Mouse (Mus musculus): ENCODE measurements around the gene Psmd14. TPM values are rescaled to one million over a fixed set of nuclear protein-coding genes. Genes with fewer than 3 reads are reported as not detected.
A peak's percentile ranks its signal among the peaks of the same experiment; 100 is the strongest.

Psmd14 gene
- 189 and 190 TPM in 2 replicates for polyA plus RNA-seq (2015; fragmentation: Nextera tagmentation; extraction: Ambion mirVana)

DNA sequence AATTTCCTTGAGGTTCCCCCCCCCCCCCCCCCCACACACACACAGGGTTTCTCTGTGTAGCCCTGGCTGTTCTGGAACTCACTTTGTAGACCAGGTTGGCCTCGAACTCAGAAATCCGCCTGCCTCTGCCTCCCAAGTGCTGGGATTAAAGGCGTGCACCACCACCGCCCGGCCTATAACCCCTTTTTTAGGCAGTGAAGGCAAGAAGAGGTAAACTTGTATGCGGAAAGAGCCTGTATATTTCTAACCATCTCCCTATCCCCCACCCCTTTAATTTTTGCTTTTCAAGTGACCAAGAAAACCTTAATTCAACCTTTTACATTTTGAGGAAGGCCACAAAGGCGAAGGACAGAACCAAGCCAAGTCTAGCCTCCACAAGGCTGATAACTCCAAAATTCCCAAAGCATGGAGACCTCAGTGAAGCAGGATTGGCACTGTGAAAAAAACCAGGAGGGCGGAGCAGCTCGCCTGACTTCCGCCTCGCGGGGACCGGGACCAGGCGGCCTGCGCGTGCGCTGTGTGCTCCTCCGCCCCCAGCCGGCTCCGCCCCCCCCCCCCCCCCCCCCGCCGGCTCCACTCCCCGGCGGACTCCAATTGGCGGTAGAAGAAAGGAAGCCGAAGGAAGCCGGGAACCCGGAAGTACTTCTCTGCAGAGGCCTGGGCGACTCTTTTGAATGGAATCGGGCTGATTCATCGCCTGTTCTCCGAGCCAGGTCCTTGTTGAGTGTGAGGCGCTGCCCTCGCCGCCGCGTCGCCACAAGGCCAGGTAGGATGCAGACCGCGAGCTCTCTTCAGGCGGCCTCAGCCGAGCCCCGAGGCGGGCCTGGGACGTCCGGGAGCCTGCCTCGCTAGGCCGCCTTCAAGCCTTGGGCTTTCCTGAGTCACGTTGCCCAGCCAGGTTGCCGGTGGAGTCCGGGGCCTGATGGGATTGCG is at the start of gene Psmd14:
Psmd14 (plus strand) TSS at position 587 of the 933 bp plus-strand sequence.
- Histone ChIP-seq H3K4me1 (peaks cover 15% of the 10 kb centered on the region), H3K36me3 (no peaks in the 10 kb centered on the region), H3K27me3 (replicated peaks) (no peaks in the 10 kb centered on the region), H3K9ac (replicated peaks) (peak within 1 kb of the TSS; percentile 93), H3K9me3 (replicated peaks) (no peaks in the 10 kb centered on the region), H3K27ac (replicated peaks) (peak within 1 kb of the TSS; percentile 88), H3K4me2 (peak within 1 kb of the TSS; percentile 79), H3K4me3 (replicated peaks) (peak within 1 kb of the TSS; percentile 78)
- peak; percentile 98 for ATAC-seq (ENCODE audit: low FRiP score)
- WGBS: 4% methylated on average over 50 of the region's 52 CpGs

DNA sequence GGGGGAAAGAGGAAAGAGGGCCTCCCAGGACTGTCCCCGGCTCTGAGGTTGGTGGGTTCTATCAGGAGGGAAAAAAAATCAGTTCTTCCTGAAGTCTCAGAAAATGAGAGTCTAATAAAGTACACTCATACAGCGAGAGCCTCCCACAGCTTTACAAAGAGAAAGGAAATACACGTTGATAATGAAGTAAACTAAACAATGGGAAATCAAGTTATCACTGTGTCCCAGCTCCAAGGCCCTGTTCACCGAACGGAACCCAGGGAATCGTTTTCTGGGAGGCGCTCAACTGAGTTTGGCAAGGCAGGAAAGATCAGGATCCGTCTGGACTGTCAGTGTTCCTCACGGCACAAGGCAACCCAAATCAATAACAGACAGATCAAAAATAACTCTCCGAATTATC is 48.7 kb upstream of the Psmd14 start:
- ATAC-seq (ENCODE audit: low FRiP score): no peak
- Histone ChIP-seq H3K27ac (replicated peaks) (no peak overlapping the region), H3K36me3 (no peaks in the 10 kb centered on the region), H3K9ac (replicated peaks) (no peak overlapping the region), H3K4me2 (no peak overlapping the region), H3K9me3 (replicated peaks) (no peaks in the 10 kb centered on the region), H3K4me3 (replicated peaks) (no peak overlapping the region), H3K27me3 (replicated peaks) (no peaks in the 10 kb centered on the region), H3K4me1 (no peaks in the 10 kb centered on the region)
- 76% methylated on average over 10 of the region's 10 CpGs for WGBS

DNA sequence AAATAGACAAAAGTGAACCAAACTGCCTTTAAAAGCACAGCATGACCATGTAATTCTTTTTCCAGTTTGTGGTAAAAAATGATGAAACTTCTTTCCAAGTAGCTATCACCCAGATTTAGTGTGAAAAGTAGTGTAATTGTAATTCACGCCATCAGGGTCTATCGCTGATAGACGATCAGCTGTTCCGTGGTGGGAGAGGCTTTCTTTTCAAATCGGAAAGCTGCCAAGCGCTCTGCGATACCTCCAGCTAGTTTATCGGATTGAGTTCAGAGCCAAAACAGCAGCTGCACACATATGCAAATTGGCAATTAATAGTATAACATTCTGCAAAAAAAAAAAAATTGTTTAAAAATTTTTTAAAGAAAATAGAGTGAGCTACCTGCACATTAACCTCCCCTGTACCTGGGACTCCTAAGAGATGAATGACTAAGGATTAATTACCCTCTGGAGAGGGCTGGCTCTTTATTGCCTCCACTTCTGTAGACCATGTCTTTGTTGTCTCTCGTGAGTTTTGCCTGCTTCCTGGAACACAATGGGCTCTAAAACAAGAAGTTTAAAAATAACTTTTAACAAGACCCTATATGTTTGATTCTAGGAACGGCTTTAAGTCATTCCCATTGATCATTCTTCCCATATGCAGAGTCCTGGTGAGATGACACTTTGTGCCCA is 47.8 kb upstream of the Psmd14 start:
- Histone ChIP-seq H3K4me3 (replicated peaks) (no peak overlapping the region), H3K4me2 (peak overlapping the region; percentile 34), H3K27me3 (replicated peaks) (no peaks in the 10 kb centered on the region), H3K9ac (replicated peaks) (no peak overlapping the region), H3K9me3 (replicated peaks) (no peaks in the 10 kb centered on the region), H3K4me1 (no peaks in the 10 kb centered on the region), H3K27ac (replicated peaks) (no peak overlapping the region), H3K36me3 (no peaks in the 10 kb centered on the region)
- 32% methylated on average over 10 of the region's 10 CpGs for WGBS
- ATAC-seq (ENCODE audit: low FRiP score): no peak

DNA sequence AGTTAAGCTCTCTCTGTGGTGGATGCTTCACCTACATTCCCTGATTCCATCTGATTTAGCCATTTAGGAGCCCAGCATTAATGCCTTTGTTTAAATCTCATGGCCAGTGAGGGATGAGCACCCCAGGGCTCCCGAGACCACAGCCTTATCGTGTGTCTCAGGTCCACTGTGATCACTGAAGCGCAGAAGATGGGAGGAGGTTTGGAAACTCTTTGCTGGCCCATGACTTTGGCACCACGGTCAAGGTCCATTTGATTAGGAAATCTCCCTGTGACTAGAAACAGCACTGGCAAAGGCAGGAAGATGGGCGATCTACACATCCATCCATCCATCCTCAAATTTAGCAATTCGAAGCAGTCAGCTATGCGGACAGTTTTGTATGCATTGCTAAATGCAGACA is 44.1 kb upstream of the Psmd14 start:
- WGBS: 84% methylated on average over 7 of the region's 7 CpGs

DNA sequence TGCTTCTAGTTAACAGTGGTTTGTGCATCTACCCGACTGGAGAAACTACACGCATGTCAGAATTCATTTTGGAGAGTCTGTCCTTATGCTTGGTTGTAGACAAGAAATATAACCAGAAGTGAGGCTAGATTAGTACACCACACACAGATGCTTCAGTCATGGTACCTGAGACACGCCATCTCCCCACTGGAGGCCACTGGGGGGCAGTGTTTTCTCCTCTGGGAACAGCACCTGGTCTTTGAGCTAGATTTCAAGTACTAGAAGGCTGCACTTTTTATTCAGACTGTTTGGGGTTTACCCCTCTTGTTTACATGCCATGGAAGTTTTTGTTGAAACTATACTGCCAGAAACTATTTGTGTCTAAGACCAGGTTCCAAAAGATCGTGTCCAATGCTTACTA is 43.2 kb upstream of the Psmd14 start:
- no peaks in the 10 kb centered on the region for H3K9me3 ChIP-seq (replicated peaks)
- H3K4me3 ChIP-seq (replicated peaks): no peak overlapping the region
- no peak overlapping the region for H3K4me2 ChIP-seq
- H3K4me1 ChIP-seq: no peaks in the 10 kb centered on the region
- no peaks in the 10 kb centered on the region for H3K36me3 ChIP-seq
- no peak overlapping the region for H3K27ac ChIP-seq (replicated peaks)
- no peaks in the 10 kb centered on the region for H3K27me3 ChIP-seq (replicated peaks)
- ATAC-seq (ENCODE audit: low FRiP score): no peak
- H3K9ac ChIP-seq (replicated peaks): no peak overlapping the region
- WGBS: 28% methylated on average over 4 of the region's 4 CpGs

More for the DNA sequence above, 44.1 kb upstream of the Psmd14 start:
- H3K36me3 ChIP-seq: no peaks in the 10 kb centered on the region
- no peak overlapping the region for H3K4me2 ChIP-seq
- no peak overlapping the region for H3K4me3 ChIP-seq (replicated peaks)
- no peak for ATAC-seq (ENCODE audit: low FRiP score)
- H3K27me3 ChIP-seq (replicated peaks): no peaks in the 10 kb centered on the region
- no peak overlapping the region for H3K9ac ChIP-seq (replicated peaks)
- no peaks in the 10 kb centered on the region for H3K4me1 ChIP-seq
- H3K27ac ChIP-seq (replicated peaks): no peak overlapping the region
- H3K9me3 ChIP-seq (replicated peaks): no peaks in the 10 kb centered on the region

DNA sequence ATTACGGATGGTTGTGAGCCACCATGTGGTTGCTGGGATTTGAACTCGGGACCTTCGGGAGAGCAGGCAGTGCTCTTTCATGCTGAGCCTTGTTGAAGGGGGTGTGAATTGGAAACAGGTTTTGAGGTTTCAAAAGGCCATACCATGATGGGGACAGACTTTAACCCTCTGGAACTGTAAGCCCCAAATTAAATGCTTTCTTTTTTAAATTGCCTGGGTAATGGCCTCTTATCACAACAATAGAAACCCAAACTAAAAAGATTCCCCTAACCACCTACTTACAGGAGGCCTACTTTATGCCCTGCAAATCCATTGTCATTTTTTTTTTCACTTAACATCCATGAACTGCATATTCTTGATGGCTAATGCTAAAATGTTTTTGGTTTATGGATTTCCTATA is 36.9 kb upstream of the Psmd14 start:
- H3K27ac ChIP-seq (replicated peaks): no peak overlapping the region
- no peaks in the 10 kb centered on the region for H3K36me3 ChIP-seq
- no peak overlapping the region for H3K9ac ChIP-seq (replicated peaks)
- H3K4me2 ChIP-seq: no peak overlapping the region
- H3K4me1 ChIP-seq: no peaks in the 10 kb centered on the region
- ATAC-seq (ENCODE audit: low FRiP score): no peak
- H3K4me3 ChIP-seq (replicated peaks): no peak overlapping the region
- no peaks in the 10 kb centered on the region for H3K27me3 ChIP-seq (replicated peaks)
- 94% methylated on average over 3 of the region's 3 CpGs for WGBS
- H3K9me3 ChIP-seq (replicated peaks): no peaks in the 10 kb centered on the region

DNA sequence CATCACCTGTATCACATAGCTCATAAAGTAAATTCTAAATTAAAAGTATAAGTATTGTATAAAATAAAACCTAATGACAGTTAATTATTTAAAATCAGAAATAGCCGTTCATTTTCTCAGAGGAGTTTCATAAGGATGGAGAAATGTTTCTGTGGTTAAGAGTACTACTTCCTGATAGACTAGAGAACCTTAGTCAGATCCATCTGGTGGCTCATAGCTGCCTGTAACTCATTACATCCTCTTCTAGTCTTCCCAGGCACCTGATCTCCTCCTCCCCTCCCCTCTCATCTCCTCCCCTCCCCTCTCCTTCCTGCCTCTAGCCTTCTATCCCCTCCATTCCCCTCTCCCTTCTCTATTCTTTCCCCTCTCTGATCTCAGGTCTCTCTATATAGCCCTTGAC is 29.9 kb upstream of the Psmd14 start:
- H3K4me1 ChIP-seq: no peaks in the 10 kb centered on the region
- WGBS: 92% methylated on average over 1 of the region's 1 CpGs
- H3K9ac ChIP-seq (replicated peaks): no peak overlapping the region
- H3K36me3 ChIP-seq: no peaks in the 10 kb centered on the region
- ATAC-seq (ENCODE audit: low FRiP score): no peak
- H3K4me2 ChIP-seq: no peak overlapping the region
- no peak overlapping the region for H3K4me3 ChIP-seq (replicated peaks)
- H3K27ac ChIP-seq (replicated peaks): no peak overlapping the region
- no peaks in the 10 kb centered on the region for H3K27me3 ChIP-seq (replicated peaks)
- no peaks in the 10 kb centered on the region for H3K9me3 ChIP-seq (replicated peaks)

DNA sequence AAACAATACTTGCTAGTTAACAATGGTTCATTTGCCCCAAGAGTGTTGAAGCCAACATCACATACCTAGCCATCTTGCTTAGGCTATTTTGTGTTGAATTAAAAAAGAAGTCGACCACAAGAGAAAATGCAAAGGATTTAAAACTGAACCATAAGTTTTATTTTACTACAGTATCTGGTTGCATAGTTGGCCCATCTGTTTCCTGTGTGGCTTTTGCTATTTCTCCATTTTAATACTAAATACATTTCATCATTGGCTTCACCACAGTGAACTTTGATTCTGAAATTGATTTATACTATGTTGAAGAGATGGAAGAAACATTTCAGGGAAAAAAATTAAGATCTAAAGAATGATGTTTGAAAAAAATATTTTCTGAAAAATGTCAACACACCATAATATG is 25.0 kb upstream of the Psmd14 start:
- Histone ChIP-seq H3K27me3 (replicated peaks) (no peaks in the 10 kb centered on the region), H3K9me3 (replicated peaks) (no peaks in the 10 kb centered on the region), H3K27ac (replicated peaks) (no peak overlapping the region), H3K36me3 (no peaks in the 10 kb centered on the region), H3K4me2 (no peak overlapping the region), H3K4me3 (replicated peaks) (no peak overlapping the region), H3K9ac (replicated peaks) (no peak overlapping the region), H3K4me1 (no peaks in the 10 kb centered on the region)
- ATAC-seq (ENCODE audit: low FRiP score): no peak
- 88% methylated on average over 1 of the region's 1 CpGs for WGBS

DNA sequence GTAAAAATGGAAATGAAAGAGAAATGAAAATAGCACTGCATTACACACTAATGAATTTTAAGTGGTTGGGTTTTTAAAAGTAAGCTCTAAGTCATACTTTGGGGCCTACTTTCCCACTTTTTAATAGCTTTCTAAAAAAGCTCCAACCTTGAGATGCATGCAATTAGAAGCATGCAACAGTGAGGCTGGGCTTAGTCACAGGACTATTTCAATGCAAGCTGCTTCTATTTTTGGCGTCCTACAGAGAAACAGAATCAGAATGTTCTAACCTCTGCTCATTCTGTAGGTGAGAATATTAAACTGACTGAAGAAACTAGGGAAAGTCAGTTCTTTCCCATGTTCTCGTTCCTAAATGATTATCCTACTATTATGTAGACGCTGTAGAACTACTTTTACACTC is 22.4 kb upstream of the Psmd14 start:
- whole genome bisulfite sequencing: 89% methylated on average over 3 of the region's 3 CpGs
- H3K27me3 ChIP-seq (replicated peaks): no peaks in the 10 kb centered on the region
- H3K27ac ChIP-seq (replicated peaks): no peak overlapping the region
- no peaks in the 10 kb centered on the region for H3K36me3 ChIP-seq
- H3K4me2 ChIP-seq: no peak overlapping the region
- H3K9me3 ChIP-seq (replicated peaks): no peaks in the 10 kb centered on the region
- no peak overlapping the region for H3K4me3 ChIP-seq (replicated peaks)
- no peak for ATAC-seq (ENCODE audit: low FRiP score)
- no peak overlapping the region for H3K9ac ChIP-seq (replicated peaks)
- no peaks in the 10 kb centered on the region for H3K4me1 ChIP-seq

DNA sequence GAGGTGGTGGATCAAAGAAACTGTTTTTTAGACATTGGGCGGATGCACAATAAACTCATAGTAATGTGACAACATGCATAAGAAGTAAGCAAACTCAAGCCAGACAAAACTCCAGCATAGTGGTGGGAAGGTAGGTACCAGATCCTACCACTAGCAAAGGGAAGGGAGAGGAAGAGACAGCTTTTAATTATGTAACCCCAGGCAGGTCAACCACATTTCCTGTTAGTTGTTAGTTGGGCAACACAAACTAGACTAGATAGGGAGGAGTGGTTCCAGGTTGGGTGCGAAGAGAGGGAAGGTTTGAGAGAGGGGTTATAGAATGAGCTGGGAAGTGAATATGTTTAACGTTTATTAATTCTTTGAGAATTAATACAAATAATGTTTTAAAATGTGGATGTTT is 1.9 kb upstream of the Psmd14 start:
- Histone ChIP-seq H3K27me3 (replicated peaks) (no peaks in the 10 kb centered on the region), H3K4me3 (replicated peaks) (no peak overlapping the region), H3K9me3 (replicated peaks) (no peaks in the 10 kb centered on the region), H3K36me3 (no peaks in the 10 kb centered on the region), H3K9ac (replicated peaks) (no peak overlapping the region), H3K4me2 (no peak overlapping the region), H3K27ac (replicated peaks) (no peak overlapping the region), H3K4me1 (peaks cover 15% of the 10 kb centered on the region)
- 95% methylated on average over 3 of the region's 3 CpGs for WGBS
- no peak for ATAC-seq (ENCODE audit: low FRiP score)

DNA sequence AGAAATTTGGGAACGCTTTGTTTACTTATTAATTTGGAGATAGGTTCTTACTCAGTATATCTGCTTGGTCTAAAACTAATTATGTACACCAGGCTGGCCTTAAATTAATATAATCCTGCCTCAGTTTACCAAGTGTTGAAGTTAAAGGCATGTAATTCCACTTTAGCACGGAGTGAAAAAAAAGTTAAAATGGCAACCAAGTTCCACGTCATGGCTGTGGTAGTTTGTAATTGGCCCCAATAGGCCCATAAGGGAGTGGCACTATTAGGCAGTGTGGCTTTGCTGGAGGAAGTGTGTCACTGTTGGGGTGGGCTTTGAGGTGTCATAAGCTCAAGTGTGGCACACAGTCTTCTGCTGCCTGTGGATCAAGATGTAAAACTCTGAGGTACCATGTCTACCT is 1.0 kb downstream of the Psmd14 start:
- peak overlapping the region; percentile 79 for H3K4me2 ChIP-seq
- no peaks in the 10 kb centered on the region for H3K9me3 ChIP-seq (replicated peaks)
- 41% methylated on average over 3 of the region's 3 CpGs for WGBS
- H3K27me3 ChIP-seq (replicated peaks): no peaks in the 10 kb centered on the region
- H3K36me3 ChIP-seq: no peaks in the 10 kb centered on the region
- peak overlapping the region; percentile 78 for H3K4me3 ChIP-seq (replicated peaks)
- ATAC-seq (ENCODE audit: low FRiP score): no peak
- H3K27ac ChIP-seq (replicated peaks): no peak overlapping the region
- H3K9ac ChIP-seq (replicated peaks): peak overlapping the region; percentile 93
- peaks cover 15% of the 10 kb centered on the region for H3K4me1 ChIP-seq

DNA sequence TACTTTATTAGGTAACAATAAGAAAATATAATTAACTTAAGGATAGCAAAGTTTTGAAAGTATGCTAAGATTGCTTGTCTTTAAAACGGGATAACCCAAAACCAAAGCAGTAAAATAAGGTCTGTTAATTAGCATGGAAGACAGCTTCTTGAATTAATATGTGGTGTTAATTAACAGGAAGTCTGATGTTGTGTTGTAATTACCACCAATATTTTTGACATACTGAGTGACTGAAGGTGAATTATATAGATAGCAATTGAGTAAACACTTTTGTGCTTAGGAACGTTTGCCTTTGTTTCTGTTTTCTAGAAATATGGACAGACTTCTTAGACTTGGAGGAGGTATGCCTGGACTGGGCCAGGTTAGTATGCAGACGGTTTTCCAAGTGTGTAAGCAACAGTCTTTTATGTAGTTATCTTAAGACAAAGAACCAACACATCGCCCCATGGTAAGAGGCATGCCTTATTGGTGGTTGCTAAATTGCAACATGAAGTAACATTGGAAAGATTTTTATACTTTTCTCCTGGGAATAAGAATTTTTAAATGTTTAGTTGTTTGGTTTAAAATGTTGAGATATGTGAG is 11.0 kb downstream of the Psmd14 start:
- no peak overlapping the region for H3K4me3 ChIP-seq (replicated peaks)
- H3K27me3 ChIP-seq (replicated peaks): no peaks in the 10 kb centered on the region
- no peak overlapping the region for H3K9ac ChIP-seq (replicated peaks)
- WGBS: 82% methylated on average over 4 of the region's 4 CpGs
- H3K36me3 ChIP-seq: no peaks in the 10 kb centered on the region
- no peaks in the 10 kb centered on the region for H3K9me3 ChIP-seq (replicated peaks)
- no peaks in the 10 kb centered on the region for H3K4me1 ChIP-seq
- no peak overlapping the region for H3K27ac ChIP-seq (replicated peaks)
- H3K4me2 ChIP-seq: no peak overlapping the region
- no peak for ATAC-seq (ENCODE audit: low FRiP score)
